Mouse (Mus musculus): ENCODE data around the gene Zfp618.

Zfp618 gene

GRCm38 (mm10) chr4:63032581-63033006, 67.2 kb downstream of the Zfp618 start:
- no peak for DNase-seq

GRCm38 (mm10) chr4:63033724-63034123, 68.4 kb downstream of the Zfp618 start:
- no peak for DNase-seq

GRCm38 (mm10) chr4:63035991-63036390, 70.6 kb downstream of the Zfp618 start:
- no peak for DNase-seq

GRCm38 (mm10) chr4:63036790-63037189, 71.4 kb downstream of the Zfp618 start:
- no peak for DNase-seq

GRCm38 (mm10) chr4:63037555-63037954, 72.2 kb downstream of the Zfp618 start:
- no peak for DNase-seq

GRCm38 (mm10) chr4:63038265-63038664, 72.9 kb downstream of the Zfp618 start:
- DNase-seq = no peak

- DNase-seq = no peak
These were observed 73.6 kb downstream of the Zfp618 start for GRCm38 (mm10) chr4:63038937-63039336.

GRCm38 (mm10) chr4:63048606-63049005, 83.2 kb downstream of the Zfp618 start:
- no peak for DNase-seq

GRCm38 (mm10) chr4:63049596-63050318, 84.4 kb downstream of the Zfp618 start:
- no peak for DNase-seq

- no peak for DNase-seq
These were observed 84.9 kb downstream of the Zfp618 start for GRCm38 (mm10) chr4:63050319-63050676.

- no peak for DNase-seq
These were observed 85.6 kb downstream of the Zfp618 start for GRCm38 (mm10) chr4:63050949-63051348.

- DNase-seq = no peak
These were observed 86.7 kb downstream of the Zfp618 start for GRCm38 (mm10) chr4:63051940-63052661.

- DNase-seq = no peak
These were observed 87.3 kb downstream of the Zfp618 start for GRCm38 (mm10) chr4:63052662-63053033.

- DNase-seq = no peak
These were observed 89.9 kb downstream of the Zfp618 start for GRCm38 (mm10) chr4:63055216-63055745.

GRCm38 (mm10) chr4:63056641-63057415, 91.5 kb downstream of the Zfp618 start:
- peak; percentile 31 for DNase-seq

- DNase-seq = no peak
These were observed 92.2 kb downstream of the Zfp618 start for GRCm38 (mm10) chr4:63057581-63057980.

- no peak for DNase-seq
These were observed 93.3 kb downstream of the Zfp618 start for GRCm38 (mm10) chr4:63058686-63059085.

- DNase-seq = no peak
These were observed 95.0 kb downstream of the Zfp618 start for GRCm38 (mm10) chr4:63060358-63060757.

GRCm38 (mm10) chr4:63061411-63061810, 96.0 kb downstream of the Zfp618 start:
- DNase-seq = no peak

- DNase-seq = no peak
These were observed 98.0 kb downstream of the Zfp618 start for GRCm38 (mm10) chr4:63063360-63063759.

GRCm38 (mm10) chr4:63064911-63065310, 99.5 kb downstream of the Zfp618 start:
- no peak for DNase-seq

- no peak for DNase-seq
These were observed 101.4 kb downstream of the Zfp618 start for GRCm38 (mm10) chr4:63066796-63067195.

GRCm38 (mm10) chr4:63067822-63068221, 102.4 kb downstream of the Zfp618 start:
- no peak for DNase-seq
